Mouse (Mus musculus): ENCODE measurements around the gene Gm45902.

DNA sequence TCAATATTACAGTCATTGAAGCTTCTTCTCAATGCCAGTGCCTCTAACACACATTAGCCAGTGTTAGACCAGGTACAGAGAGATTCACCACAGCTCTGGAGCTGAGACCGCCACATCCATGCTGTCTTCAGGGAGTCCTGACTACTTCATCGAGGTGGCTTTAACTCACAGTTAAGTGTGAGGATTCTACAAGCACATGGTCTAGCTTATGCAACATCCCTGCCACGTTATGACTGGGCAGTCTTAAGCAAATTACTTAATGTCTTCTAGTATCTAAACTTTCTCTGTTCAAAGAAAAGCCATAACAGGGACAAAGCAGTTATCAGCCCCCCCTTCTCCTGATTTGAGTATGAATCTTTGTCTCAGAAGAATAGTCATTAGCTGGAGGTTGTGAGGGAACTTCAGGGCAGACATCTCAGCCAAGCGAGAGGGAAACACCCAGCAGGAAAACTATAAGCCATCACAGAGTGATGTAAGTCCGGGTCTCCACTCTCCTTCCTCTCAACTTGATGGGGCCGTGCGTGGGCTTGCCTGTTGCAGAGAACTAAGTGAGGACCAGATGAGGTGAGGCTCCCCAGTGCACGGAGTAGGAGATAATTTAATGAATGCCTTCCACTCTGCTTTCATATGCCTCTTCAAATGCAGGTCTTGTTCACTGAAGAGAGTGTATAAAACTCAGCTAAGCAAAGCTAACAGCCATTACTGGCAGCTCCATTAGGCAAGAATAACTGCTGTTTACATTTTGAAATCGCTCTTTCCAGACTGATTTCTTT lies 28.9 kb upstream of the Gm45902 start:
- TF ChIP-seq CTCF (IDR thresholded peaks at IDR 0.05; ENCODE audit: low read depth, low read length): no peak
- TF ChIP-seq TAL1 (conservative IDR thresholded peaks at IDR 0.05; ENCODE audit: low read depth, low read length): no peak
- TF ChIP-seq GATA1 (IDR thresholded peaks at IDR 0.05; ENCODE audit: borderline replicate concordance, low read length): no peak
- no peak for TF ChIP-seq POLR2AphosphoS5 (IDR thresholded peaks at IDR 0.05; ENCODE audit: insufficient replicate concordance, low read depth, low read length)

Data from G1E (cell line).